Mouse (Mus musculus) megakaryocyte, embryonic 14.5 days (primary cell): Measurements from ENCODE around the gene Olfm2.

Source experiments
- FLI1 ChIP-seq: IDR thresholded peaks from 2 replicates; pipeline ENCODE4 v1.6.1; 2012; ENCODE audit warnings: low read length, inconsistent platforms, mixed read lengths
- GATA1 ChIP-seq: IDR thresholded peaks from 3 replicates; pipeline ENCODE4 v1.6.1; 2012; ENCODE audit warnings: mixed read lengths, low read length, inconsistent platforms, borderline replicate concordance

DNA sequence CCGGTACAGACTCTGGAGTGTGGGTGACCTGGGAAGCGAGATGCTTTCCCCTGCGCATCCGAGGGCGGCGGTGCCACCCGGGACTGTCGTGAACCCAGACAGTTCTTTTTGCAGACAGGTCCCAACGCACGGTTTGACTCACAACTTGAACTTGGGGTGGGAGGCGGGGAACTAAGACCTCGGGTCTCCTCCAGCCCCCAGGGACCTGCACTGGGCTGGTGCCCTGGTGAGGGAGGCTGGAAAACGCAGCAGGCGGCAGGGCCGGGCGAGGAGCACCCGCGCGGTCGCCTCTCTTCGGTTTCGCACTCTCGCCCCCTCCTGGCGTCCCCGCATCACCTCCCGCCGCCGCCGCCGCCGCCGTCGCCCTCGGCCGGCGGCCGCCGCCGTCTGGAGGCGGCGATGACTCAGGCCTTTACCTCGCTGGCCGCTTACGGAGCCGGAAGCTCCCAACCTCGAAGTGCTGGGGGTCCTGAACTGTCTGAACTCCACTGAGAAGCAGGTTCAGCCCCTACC is 18.5 kb downstream of the Olfm2 start:
- no peak for TF ChIP-seq GATA1
- TF ChIP-seq FLI1, result no peak
